Mouse (Mus musculus): ENCODE results near the gene Btrc. TPM values are rescaled to one million over a fixed set of nuclear protein-coding genes. Genes with fewer than 3 reads are reported as not detected.

The Btrc gene
- total RNA-seq, 2 experiments from 2014 or later, result 22.2 to 25.7 TPM

GRCm38 (mm10) chr19:45428146-45428545, 64.6 kb downstream of the Btrc start:
- DNase-seq, result peak in 1 of 2 experiments; percentile 23

GRCm38 (mm10) chr19:45430971-45431633, 67.6 kb downstream of the Btrc start:
- DNase-seq, result no peak

- DNase-seq, result peak; percentile 38 to 53
These were observed 68.8 kb downstream of the Btrc start for GRCm38 (mm10) chr19:45432351-45432750.

GRCm38 (mm10) chr19:45436019-45436418, 72.5 kb downstream of the Btrc start:
- DNase-seq, result peak; percentile 85 to 89

GRCm38 (mm10) chr19:45437175-45437574, 73.6 kb downstream of the Btrc start:
- DNase-seq, result no peak

- DNase-seq, result no peak
These were observed 74.7 kb downstream of the Btrc start for GRCm38 (mm10) chr19:45438191-45438590.

GRCm38 (mm10) chr19:45438928-45439846, 75.7 kb downstream of the Btrc start:
- DNase-seq, result no peak

- peak; percentile 61 to 69 for DNase-seq
These were observed 77.1 kb downstream of the Btrc start for GRCm38 (mm10) chr19:45440554-45441175.

GRCm38 (mm10) chr19:45441717-45442116, 78.2 kb downstream of the Btrc start:
- DNase-seq, result peak; percentile 32 to 57

- peak in 1 of 2 experiments; percentile 22 for DNase-seq
These were observed 81.9 kb downstream of the Btrc start for GRCm38 (mm10) chr19:45445253-45445933.

GRCm38 (mm10) chr19:45446631-45447030, 83.1 kb downstream of the Btrc start:
- DNase-seq, result no peak

GRCm38 (mm10) chr19:45447222-45447621, 83.7 kb downstream of the Btrc start:
- DNase-seq, result no peak

GRCm38 (mm10) chr19:45447886-45448285, 84.4 kb downstream of the Btrc start:
- no peak for DNase-seq

- no peak for DNase-seq
These were observed 90.9 kb downstream of the Btrc start for GRCm38 (mm10) chr19:45454391-45454790.

- no peak for DNase-seq
These were observed 93.4 kb downstream of the Btrc start for GRCm38 (mm10) chr19:45456896-45457295.

- peak; percentile 42 to 71 for DNase-seq
These were observed 95.2 kb downstream of the Btrc start for GRCm38 (mm10) chr19:45458702-45459101.

GRCm38 (mm10) chr19:45459931-45460665, 96.6 kb downstream of the Btrc start:
- DNase-seq, result no peak

GRCm38 (mm10) chr19:45460749-45461736, 97.5 kb downstream of the Btrc start:
- DNase-seq, result no peak

GRCm38 (mm10) chr19:45469760-45470159, 106.2 kb downstream of the Btrc start:
- DNase-seq, result no peak

Data from heart, adult 18-20 months (tissue).